Mouse (Mus musculus): Measurements from ENCODE around the gene Nras.

DNA sequence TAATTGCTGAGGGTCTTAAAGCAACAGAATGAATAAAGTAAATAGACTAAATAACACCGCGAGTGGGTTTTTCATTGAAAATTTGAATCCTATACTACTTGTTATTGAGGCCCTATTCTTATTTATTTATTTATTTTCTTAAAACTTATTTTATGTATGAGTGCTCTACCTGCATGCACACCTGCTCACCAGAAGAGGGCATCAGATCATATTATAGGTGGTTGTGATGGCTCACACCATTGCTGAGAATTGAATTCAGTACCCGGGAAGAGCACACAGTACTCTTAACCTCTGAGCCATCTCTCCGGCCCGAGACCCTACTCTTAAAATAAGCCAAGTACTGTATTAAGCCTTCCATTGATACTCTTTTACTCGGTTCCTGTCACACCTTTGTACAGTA, 41.6 kb downstream of the Nras start:
- TF ChIP-seq CTCF (IDR thresholded peaks at IDR 0.05; ENCODE audit: insufficient read depth, low read depth, low read length) (no peak), POLR2A (IDR thresholded peaks at IDR 0.05; ENCODE audit: insufficient read depth, low read depth, low read length) (no peak)

Data from olfactory bulb, adult 2 months (tissue).